Mouse (Mus musculus): ENCODE measurements around the gene Mrpl16.

GRCm38 (mm10) chr19:11807251-11807650 is 37.1 kb downstream of the Mrpl16 start:
- no peak for TF ChIP-seq CTCF (IDR thresholded peaks at IDR 0.05; ENCODE audit: low read depth)
- TF ChIP-seq EP300 (IDR thresholded peaks at IDR 0.05; ENCODE audit: low read depth): no peak

Data from heart, postnatal 0 days (tissue).